Mouse (Mus musculus) ES-E14 (cell line): ENCODE results near the gene Lsm2.

Source experiments
- CHD2 ChIP-seq: IDR thresholded peaks from 2 replicates; pipeline ENCODE4 v1.6.1; 2014; ENCODE audit warnings: mild to moderate bottlenecking, low read depth, low read length, inconsistent platforms
- HCFC1 ChIP-seq: IDR thresholded peaks from 2 replicates; pipeline ENCODE4 v1.6.1; 2012; ENCODE audit warnings: low read length, inconsistent platforms, borderline replicate concordance; ENCODE audit not compliant: insufficient read depth
- ZC3H11A ChIP-seq: IDR thresholded peaks from 2 replicates; pipeline ENCODE4 v1.6.1; 2012; ENCODE audit warnings: low read depth, mild to moderate bottlenecking, inconsistent platforms, low read length, borderline replicate concordance

DNA sequence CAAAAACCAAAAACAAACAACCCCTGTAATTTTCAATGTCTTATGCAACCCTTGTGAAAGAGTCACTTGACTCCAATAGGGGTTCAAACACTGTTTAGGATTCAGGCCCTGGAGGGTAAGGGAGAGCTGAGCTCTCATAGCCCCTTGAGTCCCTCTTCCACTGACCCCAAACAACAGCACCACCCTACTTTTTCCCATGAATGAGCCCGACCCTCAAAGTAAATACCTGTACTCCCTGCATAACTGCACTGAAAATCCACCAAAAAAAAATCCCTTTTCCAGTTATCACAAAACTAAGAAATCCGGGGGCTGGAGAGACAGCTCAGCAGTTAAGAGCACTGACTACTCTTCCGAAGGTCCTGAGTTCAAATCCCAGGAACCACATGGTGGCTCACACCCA, 25.8 kb upstream of the Lsm2 start:
- TF ChIP-seq CHD2 (no peak), HCFC1 (no peak), ZC3H11A (no peak)
